Mouse (Mus musculus): Measurements from ENCODE around the gene Arhgap24.

Gene Arhgap24

GRCm38 (mm10) chr5:102582864-102583410 is 101.7 kb downstream of the Arhgap24 start:
- no peak for DNase-seq (ENCODE audit: low spot score)

- no peak for DNase-seq (ENCODE audit: low spot score)
Observed at GRCm38 (mm10) chr5:102591422-102591821, 110.2 kb downstream of the Arhgap24 start.

- no peak for DNase-seq (ENCODE audit: low spot score)
Observed at GRCm38 (mm10) chr5:102593058-102593457, 111.9 kb downstream of the Arhgap24 start.

GRCm38 (mm10) chr5:102599102-102599501 is 117.9 kb downstream of the Arhgap24 start:
- DNase-seq (ENCODE audit: low spot score) = no peak

- DNase-seq (ENCODE audit: low spot score) = no peak
Observed at GRCm38 (mm10) chr5:102613571-102613970, 132.4 kb downstream of the Arhgap24 start.

- no peak for DNase-seq (ENCODE audit: low spot score)
Observed at GRCm38 (mm10) chr5:102614081-102614480, 132.9 kb downstream of the Arhgap24 start.

GRCm38 (mm10) chr5:102615249-102615648 is 134.1 kb downstream of the Arhgap24 start:
- DNase-seq (ENCODE audit: low spot score) = no peak

- no peak for DNase-seq (ENCODE audit: low spot score)
Observed at GRCm38 (mm10) chr5:102621036-102621435, 139.8 kb downstream of the Arhgap24 start.

GRCm38 (mm10) chr5:102623807-102624435 is 142.7 kb downstream of the Arhgap24 start:
- no peak for DNase-seq (ENCODE audit: low spot score)

- DNase-seq (ENCODE audit: low spot score) = no peak
Observed at GRCm38 (mm10) chr5:102626671-102627070, 145.5 kb downstream of the Arhgap24 start.

- DNase-seq (ENCODE audit: low spot score) = no peak
Observed at GRCm38 (mm10) chr5:102629362-102629771, 148.2 kb downstream of the Arhgap24 start.

GRCm38 (mm10) chr5:102635591-102635990 is 154.4 kb downstream of the Arhgap24 start:
- no peak for DNase-seq (ENCODE audit: low spot score)

- DNase-seq (ENCODE audit: low spot score) = no peak
Observed at GRCm38 (mm10) chr5:102639782-102640559, 158.8 kb downstream of the Arhgap24 start.

GRCm38 (mm10) chr5:102643364-102643763 is 162.2 kb downstream of the Arhgap24 start:
- no peak for DNase-seq (ENCODE audit: low spot score)

GRCm38 (mm10) chr5:102643820-102644219 is 162.6 kb downstream of the Arhgap24 start:
- no peak for DNase-seq (ENCODE audit: low spot score)

- DNase-seq (ENCODE audit: low spot score) = peak; percentile 12
Observed at GRCm38 (mm10) chr5:102659061-102659460, 177.9 kb downstream of the Arhgap24 start.

GRCm38 (mm10) chr5:102664988-102665726 is 184.0 kb downstream of the Arhgap24 start:
- peak; percentile 46 for DNase-seq (ENCODE audit: low spot score)

GRCm38 (mm10) chr5:102666886-102667285 is 185.7 kb downstream of the Arhgap24 start:
- DNase-seq (ENCODE audit: low spot score) = no peak

- no peak for DNase-seq (ENCODE audit: low spot score)
Observed at GRCm38 (mm10) chr5:102667754-102668575, 186.8 kb downstream of the Arhgap24 start.

- DNase-seq (ENCODE audit: low spot score) = no peak
Observed at GRCm38 (mm10) chr5:102670206-102670605, 189.0 kb downstream of the Arhgap24 start.

- DNase-seq (ENCODE audit: low spot score) = no peak
Observed at GRCm38 (mm10) chr5:102670731-102671345, 189.6 kb downstream of the Arhgap24 start.
